Mouse (Mus musculus): ENCODE measurements around the gene Olfr49. TPM values are rescaled to one million over a fixed set of nuclear protein-coding genes. Genes with fewer than 3 reads are reported as not detected.

Gene Olfr49
- not detected in 2 replicates for polyA plus RNA-seq (2016; fragmentation: Nextera tagmentation; extraction: Ambion mirVana)

GRCm38 (mm10) chr14:54284839-54285238 is at the start of gene Olfr49:
Gene Olfr49, minus strand, starts transcription at chr14:54284939.
- no peaks in the 10 kb centered on the region for H3K36me3 ChIP-seq
- no peak within 1 kb of the TSS for H3K9ac ChIP-seq
- H3K4me2 ChIP-seq (replicated peaks) = no peak within 1 kb of the TSS
- H3K9me3 ChIP-seq (replicated peaks) = no peaks in the 10 kb centered on the region
- WGBS = 90% methylated on average over 1 of the region's 1 CpGs
- H3K4me1 ChIP-seq = no peaks in the 10 kb centered on the region
- no peaks in the 10 kb centered on the region for H3K27me3 ChIP-seq
- H3K4me3 ChIP-seq = no peak within 1 kb of the TSS
- no peak for ATAC-seq (ENCODE audit: low FRiP score)
- H3K27ac ChIP-seq = no peak within 1 kb of the TSS

GRCm38 (mm10) chr14:54333452-54334189 is 48.9 kb upstream of the Olfr49 start:
- ATAC-seq (ENCODE audit: low FRiP score) = no peak
- 83% methylated on average over 8 of the region's 8 CpGs for WGBS

GRCm38 (mm10) chr14:54332176-54333074 is 47.7 kb upstream of the Olfr49 start:
- Histone ChIP-seq H3K9ac (no peak overlapping the region), H3K9me3 (replicated peaks) (no peaks in the 10 kb centered on the region), H3K36me3 (no peaks in the 10 kb centered on the region), H3K27ac (peak overlapping the region; percentile 66), H3K4me1 (peaks cover 9% of the 10 kb centered on the region; the same call in 1 of the 2 replicates), H3K4me2 (replicated peaks) (no peak overlapping the region), H3K4me3 (no peak overlapping the region), H3K27me3 (no peaks in the 10 kb centered on the region)
- WGBS = 43% methylated on average over 5 of the region's 5 CpGs
- peak; percentile 91 for ATAC-seq (ENCODE audit: low FRiP score)

More at GRCm38 (mm10) chr14:54333452-54334189, 48.9 kb upstream of the Olfr49 start:
- Histone ChIP-seq H3K4me1 (peaks cover 9% of the 10 kb centered on the region; the same call in 1 of the 2 replicates), H3K4me2 (replicated peaks) (no peak overlapping the region), H3K9me3 (replicated peaks) (no peaks in the 10 kb centered on the region), H3K27ac (peak overlapping the region; percentile 62; the same call in 1 of the 2 replicates), H3K36me3 (no peaks in the 10 kb centered on the region), H3K4me3 (no peak overlapping the region), H3K27me3 (no peaks in the 10 kb centered on the region), H3K9ac (no peak overlapping the region)

- Histone ChIP-seq H3K9me3 (replicated peaks) (no peaks in the 10 kb centered on the region), H3K9ac (no peak overlapping the region), H3K27ac (no peak overlapping the region), H3K4me1 (peaks cover 9% of the 10 kb centered on the region; the same call in 1 of the 2 replicates), H3K4me3 (no peak overlapping the region), H3K36me3 (no peaks in the 10 kb centered on the region), H3K27me3 (no peaks in the 10 kb centered on the region), H3K4me2 (replicated peaks) (no peak overlapping the region)
- no peak for ATAC-seq (ENCODE audit: low FRiP score)
- 83% methylated on average over 1 of the region's 1 CpGs for WGBS
These were observed 46.4 kb upstream of the Olfr49 start for GRCm38 (mm10) chr14:54331178-54331577.

GRCm38 (mm10) chr14:54329201-54329600 is 44.5 kb upstream of the Olfr49 start:
- H3K4me3 ChIP-seq = no peak overlapping the region
- peaks cover 9% of the 10 kb centered on the region; the same call in 1 of the 2 replicates for H3K4me1 ChIP-seq
- no peak for ATAC-seq (ENCODE audit: low FRiP score)
- H3K36me3 ChIP-seq = no peaks in the 10 kb centered on the region
- no peaks in the 10 kb centered on the region for H3K27me3 ChIP-seq
- WGBS = 52% methylated on average over 9 of the region's 9 CpGs
- H3K9me3 ChIP-seq (replicated peaks) = no peaks in the 10 kb centered on the region
- H3K4me2 ChIP-seq (replicated peaks) = no peak overlapping the region
- no peak overlapping the region for H3K27ac ChIP-seq
- no peak overlapping the region for H3K9ac ChIP-seq

- 86% methylated on average over 2 of the region's 2 CpGs for WGBS
- no peak overlapping the region for H3K9ac ChIP-seq
These were observed 43.8 kb upstream of the Olfr49 start for GRCm38 (mm10) chr14:54328548-54328947.

GRCm38 (mm10) chr14:54324486-54324885 is 39.7 kb upstream of the Olfr49 start:
- Histone ChIP-seq H3K4me1 (no peaks in the 10 kb centered on the region), H3K9me3 (replicated peaks) (no peaks in the 10 kb centered on the region; the same call in 1 of the 2 replicates), H3K36me3 (no peaks in the 10 kb centered on the region), H3K4me2 (replicated peaks) (no peak overlapping the region), H3K9ac (no peak overlapping the region), H3K27me3 (no peaks in the 10 kb centered on the region), H3K4me3 (no peak overlapping the region), H3K27ac (no peak overlapping the region)
- WGBS = 77% methylated on average over 5 of the region's 5 CpGs
- no peak for ATAC-seq (ENCODE audit: low FRiP score)

More at GRCm38 (mm10) chr14:54328548-54328947, 43.8 kb upstream of the Olfr49 start:
- H3K27me3 ChIP-seq = no peaks in the 10 kb centered on the region
- ATAC-seq (ENCODE audit: low FRiP score) = no peak
- H3K9me3 ChIP-seq (replicated peaks) = no peaks in the 10 kb centered on the region
- H3K27ac ChIP-seq = no peak overlapping the region
- H3K4me1 ChIP-seq = peaks cover 9% of the 10 kb centered on the region; the same call in 1 of the 2 replicates
- no peak overlapping the region for H3K4me3 ChIP-seq
- no peaks in the 10 kb centered on the region for H3K36me3 ChIP-seq
- H3K4me2 ChIP-seq (replicated peaks) = no peak overlapping the region

GRCm38 (mm10) chr14:54321556-54322376 is 37.0 kb upstream of the Olfr49 start:
- ATAC-seq (ENCODE audit: low FRiP score) = no peak
- Histone ChIP-seq H3K4me2 (replicated peaks) (no peak overlapping the region), H3K9ac (no peak overlapping the region), H3K27ac (no peak overlapping the region), H3K4me3 (no peak overlapping the region), H3K4me1 (no peaks in the 10 kb centered on the region), H3K9me3 (replicated peaks) (no peaks in the 10 kb centered on the region; the same call in 1 of the 2 replicates), H3K27me3 (no peaks in the 10 kb centered on the region), H3K36me3 (no peaks in the 10 kb centered on the region)
- 55% methylated on average over 18 of the region's 18 CpGs for WGBS

- ATAC-seq (ENCODE audit: low FRiP score) = no peak
- H3K4me3 ChIP-seq = no peak overlapping the region
- WGBS = 33% methylated on average over 3 of the region's 3 CpGs
These were observed 27.0 kb upstream of the Olfr49 start for GRCm38 (mm10) chr14:54311763-54312162.

GRCm38 (mm10) chr14:54300676-54301075 is 15.9 kb upstream of the Olfr49 start:
- no peaks in the 10 kb centered on the region for H3K36me3 ChIP-seq
- no peaks in the 10 kb centered on the region for H3K27me3 ChIP-seq
- no peak overlapping the region for H3K4me2 ChIP-seq (replicated peaks)
- 94% methylated on average over 3 of the region's 3 CpGs for WGBS
- no peak overlapping the region for H3K27ac ChIP-seq
- H3K9ac ChIP-seq = no peak overlapping the region
- no peak for ATAC-seq (ENCODE audit: low FRiP score)
- no peaks in the 10 kb centered on the region for H3K4me1 ChIP-seq
- no peak overlapping the region for H3K4me3 ChIP-seq
- H3K9me3 ChIP-seq (replicated peaks) = 0 out of 2 replicates have a peak, but pooled peaks cover 8% of the 10 kb centered on the region

More at GRCm38 (mm10) chr14:54311763-54312162, 27.0 kb upstream of the Olfr49 start:
- Histone ChIP-seq H3K27ac (no peak overlapping the region), H3K27me3 (no peaks in the 10 kb centered on the region), H3K9ac (no peak overlapping the region), H3K36me3 (no peaks in the 10 kb centered on the region), H3K4me1 (no peaks in the 10 kb centered on the region), H3K4me2 (replicated peaks) (no peak overlapping the region), H3K9me3 (replicated peaks) (no peaks in the 10 kb centered on the region)

GRCm38 (mm10) chr14:54300136-54300535 is 15.4 kb upstream of the Olfr49 start:
- Histone ChIP-seq H3K4me3 (no peak overlapping the region), H3K36me3 (no peaks in the 10 kb centered on the region), H3K27ac (no peak overlapping the region), H3K9ac (no peak overlapping the region), H3K9me3 (replicated peaks) (0 out of 2 replicates have a peak, but pooled peaks cover 8% of the 10 kb centered on the region), H3K4me1 (no peaks in the 10 kb centered on the region), H3K4me2 (replicated peaks) (no peak overlapping the region), H3K27me3 (no peaks in the 10 kb centered on the region)
- no peak for ATAC-seq (ENCODE audit: low FRiP score)
- WGBS = 84% methylated on average over 5 of the region's 5 CpGs
